Mouse (Mus musculus): ENCODE results near the gene Grb14.

Gene Grb14

GRCm38 (mm10) chr2:64878275-64878674, 146.5 kb downstream of the Grb14 start:
- no peak for DNase-seq (ENCODE audit: low read depth, low spot score)
